Mouse (Mus musculus): ENCODE data around the gene Zfp629.

DNA sequence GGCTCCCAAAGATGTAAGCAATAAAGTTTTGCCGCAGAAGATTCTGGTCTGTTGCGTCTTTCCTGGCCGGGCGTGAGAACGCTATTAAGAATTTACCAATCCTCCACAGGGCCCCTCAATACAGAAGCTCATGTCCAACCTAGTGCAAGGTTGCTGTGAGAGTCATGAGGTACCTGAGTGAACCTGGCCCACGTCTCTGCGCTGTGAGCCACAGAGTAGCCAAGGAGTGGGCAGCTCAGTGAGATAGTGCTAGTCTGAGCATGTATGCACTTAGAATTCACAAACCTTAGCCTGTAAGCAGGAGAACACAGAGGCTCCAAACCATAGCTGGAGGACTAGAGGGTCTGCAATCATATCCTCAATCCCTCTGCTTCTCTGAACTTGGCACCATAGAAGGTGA is 10.4 kb upstream of the Zfp629 start:
- no peak for TF ChIP-seq CTCF (IDR thresholded peaks at IDR 0.05; ENCODE audit: extremely low read depth, insufficient read depth, insufficient read length, insufficient replicate concordance)
- TF ChIP-seq POLR2A (IDR thresholded peaks at IDR 0.05; ENCODE audit: low read depth, low read length) = no peak

Measured in spleen, adult 2 months (tissue).